Mouse (Mus musculus): Measurements from ENCODE around the gene Osm. TPM values are rescaled to one million over a fixed set of nuclear protein-coding genes. Genes with fewer than 3 reads are reported as not detected.

Gene Osm
- total and polyA plus RNA-seq, 2 experiments: not detected

DNA sequence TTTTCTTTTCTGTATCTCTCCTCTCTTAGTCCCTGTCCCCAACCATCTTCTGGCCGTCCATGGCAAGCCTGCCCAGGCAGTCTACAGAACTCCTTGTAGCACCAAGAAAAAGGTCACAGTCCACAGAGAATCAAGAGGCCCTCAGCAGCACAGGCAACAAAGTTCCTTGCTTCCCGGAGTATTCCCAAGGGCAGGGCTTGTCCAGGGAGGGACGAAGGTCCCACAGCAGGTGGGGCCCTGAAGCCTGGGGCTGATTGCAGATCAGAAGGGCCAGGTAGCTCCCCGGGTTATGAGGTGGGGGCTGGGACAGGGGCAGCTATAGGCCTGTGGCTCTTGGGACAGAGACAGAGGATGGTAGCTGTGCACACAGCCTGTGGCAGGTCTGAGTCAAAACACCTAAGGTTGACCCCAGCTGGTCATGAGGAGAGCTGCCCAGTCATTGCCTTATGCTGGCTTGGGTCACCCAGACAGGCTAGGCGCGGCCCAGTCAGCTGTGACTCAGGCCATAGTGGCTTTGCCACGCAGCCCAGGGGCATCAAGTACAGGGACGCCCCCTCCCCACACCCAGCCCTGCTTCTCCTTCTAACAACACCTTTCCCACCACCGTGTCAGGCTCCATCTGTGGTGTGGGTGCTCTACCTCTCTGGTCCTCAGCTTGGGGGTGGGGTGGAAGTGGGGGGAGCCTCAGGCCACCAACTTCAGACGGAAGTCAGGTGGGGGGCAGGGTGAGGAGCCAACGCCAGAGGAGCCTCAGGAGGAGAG lies 20.8 kb downstream of the Osm start, which contains the start of gene Lif:
Gene Lif, plus strand, starts transcription at position 712 of the 762 bp plus-strand sequence.
- H3K9ac ChIP-seq (ENCODE audit: low read depth, low read length): no peak within 1 kb of the TSS
- H3K4me1 ChIP-seq (ENCODE audit: control insufficient read depth, insufficient read depth, low read length): peaks cover 11% of the 10 kb centered on the region
- TF ChIP-seq CTCF (IDR thresholded peaks at IDR 0.05; ENCODE audit: low read depth, low read length) (no peak), POLR2A (IDR thresholded peaks at IDR 0.05; ENCODE audit: extremely low read depth, insufficient read depth, low read length) (no peak)
- no peak within 1 kb of the TSS; the same call in 1 of the 2 replicates for H3K27ac ChIP-seq (replicated peaks; ENCODE audit: insufficient read depth, low read depth, low read length)
- H3K27me3 ChIP-seq (ENCODE audit: control insufficient read depth, insufficient read depth, low read length): no peaks in the 10 kb centered on the region
- H3K79me2 ChIP-seq (ENCODE audit: control insufficient read depth, insufficient read depth, low read length): no peaks in the 10 kb centered on the region
- no peaks in the 10 kb centered on the region for H3K36me3 ChIP-seq (ENCODE audit: control insufficient read depth, insufficient read depth, low read length)
- WGBS: 71% methylated on average over 11 of the region's 11 CpGs
- H3K4me3 ChIP-seq (ENCODE audit: insufficient read depth, low read depth, low read length): no peak within 1 kb of the TSS
- DNase-seq (ENCODE audit: extremely low read depth, low read depth, low spot score): peak; percentile 34

DNA sequence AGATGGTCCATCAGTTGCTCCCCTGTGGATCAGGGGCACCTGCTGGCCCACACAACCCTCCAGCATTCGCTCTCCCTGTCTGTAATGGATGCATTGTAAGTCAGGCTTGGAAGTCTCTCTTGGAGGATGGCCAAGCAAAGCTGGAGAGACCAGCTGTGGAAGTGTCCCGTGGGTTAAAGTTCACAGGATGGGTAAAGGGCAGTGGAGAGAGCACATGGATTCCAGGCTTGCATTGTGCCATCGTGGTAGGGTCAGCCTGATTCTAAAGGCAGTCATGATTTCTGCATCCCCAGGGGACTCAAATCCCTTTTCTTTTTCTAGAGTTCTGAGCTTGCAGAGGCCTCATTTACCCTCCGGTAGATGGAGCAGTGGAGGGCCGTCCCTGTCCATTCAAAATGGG lies 21.5 kb downstream of the Osm start:
- H3K79me2 ChIP-seq (ENCODE audit: control insufficient read depth, insufficient read depth, low read length): no peaks in the 10 kb centered on the region
- WGBS: 18% methylated on average over 5 of the region's 5 CpGs
- H3K27ac ChIP-seq (replicated peaks; ENCODE audit: insufficient read depth, low read depth, low read length): no peak overlapping the region; the same call in 1 of the 2 replicates
- no peaks in the 10 kb centered on the region for H3K27me3 ChIP-seq (ENCODE audit: control insufficient read depth, insufficient read depth, low read length)
- no peak overlapping the region for H3K4me3 ChIP-seq (ENCODE audit: insufficient read depth, low read depth, low read length)
- H3K4me1 ChIP-seq (ENCODE audit: control insufficient read depth, insufficient read depth, low read length): peaks cover 11% of the 10 kb centered on the region
- DNase-seq (ENCODE audit: extremely low read depth, low read depth, low spot score): peak; percentile 91
- no peaks in the 10 kb centered on the region for H3K36me3 ChIP-seq (ENCODE audit: control insufficient read depth, insufficient read depth, low read length)
- TF ChIP-seq CTCF (IDR thresholded peaks at IDR 0.05; ENCODE audit: low read depth, low read length): no peak
- no peak for TF ChIP-seq POLR2A (IDR thresholded peaks at IDR 0.05; ENCODE audit: extremely low read depth, insufficient read depth, low read length)
- H3K9ac ChIP-seq (ENCODE audit: low read depth, low read length): no peak overlapping the region

DNA sequence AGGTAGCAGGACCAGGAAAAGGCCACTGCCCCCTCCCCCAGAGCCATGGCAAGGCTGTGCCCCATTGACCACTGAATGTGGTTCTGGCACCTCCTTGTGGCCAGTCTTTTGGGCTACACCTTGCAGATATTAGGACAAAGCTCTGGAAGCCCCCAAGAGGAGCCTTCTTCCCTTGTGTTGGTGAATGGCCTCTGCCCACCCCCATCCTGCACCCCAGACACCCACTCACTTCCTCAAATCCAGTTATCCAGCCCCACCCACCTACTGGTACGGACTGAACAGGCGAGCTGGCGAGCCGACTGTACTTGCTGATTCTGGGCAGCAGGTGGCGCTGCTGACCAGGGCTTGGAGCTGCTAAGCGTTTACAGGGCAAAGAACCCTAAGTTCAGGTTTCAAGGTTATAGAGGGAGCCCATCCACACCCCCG lies 22.4 kb downstream of the Osm start:
- DNase-seq (ENCODE audit: extremely low read depth, low read depth, low spot score): peak; percentile 50
- Histone ChIP-seq H3K4me3 (ENCODE audit: insufficient read depth, low read depth, low read length) (no peak overlapping the region; the same call in 1 of the 2 replicates), H3K9ac (ENCODE audit: low read depth, low read length) (0 out of 2 replicates have a peak overlapping the region, but pooled peaks have one; percentile 28), H3K36me3 (ENCODE audit: control insufficient read depth, insufficient read depth, low read length) (no peaks in the 10 kb centered on the region), H3K27ac (replicated peaks; ENCODE audit: insufficient read depth, low read depth, low read length) (no peak overlapping the region), H3K4me1 (ENCODE audit: control insufficient read depth, insufficient read depth, low read length) (peaks cover 11% of the 10 kb centered on the region), H3K27me3 (ENCODE audit: control insufficient read depth, insufficient read depth, low read length) (no peaks in the 10 kb centered on the region), H3K79me2 (ENCODE audit: control insufficient read depth, insufficient read depth, low read length) (no peaks in the 10 kb centered on the region)
- 1% methylated on average over 7 of the region's 7 CpGs for WGBS
- TF ChIP-seq POLR2A (IDR thresholded peaks at IDR 0.05; ENCODE audit: extremely low read depth, insufficient read depth, low read length) (no peak), CTCF (IDR thresholded peaks at IDR 0.05; ENCODE audit: low read depth, low read length) (peak; percentile 95)

DNA sequence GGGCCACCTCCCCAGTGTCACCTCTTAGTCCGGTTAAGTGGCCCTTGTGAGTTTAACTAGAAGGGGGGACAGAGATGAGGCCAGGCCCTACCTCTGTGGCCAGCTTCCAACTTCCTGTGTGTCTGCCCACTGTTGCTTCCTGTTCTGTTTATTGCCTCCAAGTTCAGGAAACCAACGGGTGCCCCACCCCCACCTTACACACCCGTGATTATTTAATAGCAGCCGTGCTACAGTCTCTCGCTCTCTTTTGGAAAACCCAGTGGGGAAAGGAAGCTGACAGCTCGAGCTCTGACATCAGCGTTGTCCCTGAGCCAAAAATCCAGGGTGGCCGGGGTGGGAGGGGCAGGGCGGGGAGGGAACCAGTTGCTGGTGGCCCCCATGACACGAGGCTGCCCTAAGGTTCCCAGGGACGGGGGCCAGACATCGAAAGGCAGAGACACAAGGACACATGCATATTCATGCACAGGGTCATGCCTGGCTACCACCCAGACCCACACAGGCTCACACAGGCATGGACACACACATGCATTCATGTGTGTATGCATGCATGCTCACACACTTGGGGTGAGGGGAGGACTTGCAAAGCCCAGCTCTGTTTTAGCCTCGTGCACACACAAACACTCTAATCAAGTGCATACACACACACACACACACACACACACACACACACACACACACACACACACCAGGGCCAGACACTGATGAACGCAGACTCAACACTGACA lies 24.4 kb downstream of the Osm start:
- no peak overlapping the region for H3K27ac ChIP-seq (replicated peaks; ENCODE audit: insufficient read depth, low read depth, low read length)
- no peak overlapping the region for H3K9ac ChIP-seq (ENCODE audit: low read depth, low read length)
- H3K4me3 ChIP-seq (ENCODE audit: insufficient read depth, low read depth, low read length): no peak overlapping the region
- TF ChIP-seq POLR2A (IDR thresholded peaks at IDR 0.05; ENCODE audit: extremely low read depth, insufficient read depth, low read length) (no peak), CTCF (IDR thresholded peaks at IDR 0.05; ENCODE audit: low read depth, low read length) (no peak)
- no peaks in the 10 kb centered on the region for H3K36me3 ChIP-seq (ENCODE audit: control insufficient read depth, insufficient read depth, low read length)
- WGBS: 49% methylated on average over 14 of the region's 14 CpGs
- H3K4me1 ChIP-seq (ENCODE audit: control insufficient read depth, insufficient read depth, low read length): peaks cover 11% of the 10 kb centered on the region
- DNase-seq (ENCODE audit: extremely low read depth, low read depth, low spot score): no peak
- H3K79me2 ChIP-seq (ENCODE audit: control insufficient read depth, insufficient read depth, low read length): no peaks in the 10 kb centered on the region
- H3K27me3 ChIP-seq (ENCODE audit: control insufficient read depth, insufficient read depth, low read length): no peaks in the 10 kb centered on the region

DNA sequence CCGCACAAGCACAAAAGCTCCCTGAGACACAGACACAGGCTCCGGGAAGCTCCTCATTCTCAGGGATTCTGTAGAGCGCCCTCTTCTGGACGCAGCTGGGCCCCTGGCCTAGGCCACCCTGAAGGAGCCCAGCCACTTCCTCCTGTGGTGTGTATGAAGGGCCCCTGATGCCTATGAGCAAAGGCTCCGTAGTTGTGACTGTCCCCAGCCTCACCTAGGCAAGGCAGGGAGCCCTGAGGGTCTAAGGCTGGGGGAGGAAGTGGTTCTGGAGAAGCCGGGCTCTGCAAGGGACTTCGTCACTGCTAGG lies 24.9 kb downstream of the Osm start:
- no peak overlapping the region for H3K4me3 ChIP-seq (ENCODE audit: insufficient read depth, low read depth, low read length)
- H3K36me3 ChIP-seq (ENCODE audit: control insufficient read depth, insufficient read depth, low read length): no peaks in the 10 kb centered on the region
- no peaks in the 10 kb centered on the region for H3K27me3 ChIP-seq (ENCODE audit: control insufficient read depth, insufficient read depth, low read length)
- H3K79me2 ChIP-seq (ENCODE audit: control insufficient read depth, insufficient read depth, low read length): no peaks in the 10 kb centered on the region
- TF ChIP-seq CTCF (IDR thresholded peaks at IDR 0.05; ENCODE audit: low read depth, low read length) (peak; percentile 65), POLR2A (IDR thresholded peaks at IDR 0.05; ENCODE audit: extremely low read depth, insufficient read depth, low read length) (no peak)
- no peak for DNase-seq (ENCODE audit: extremely low read depth, low read depth, low spot score)
- peaks cover 11% of the 10 kb centered on the region for H3K4me1 ChIP-seq (ENCODE audit: control insufficient read depth, insufficient read depth, low read length)
- H3K27ac ChIP-seq (replicated peaks; ENCODE audit: insufficient read depth, low read depth, low read length): no peak overlapping the region
- WGBS: 58% methylated on average over 7 of the region's 7 CpGs
- H3K9ac ChIP-seq (ENCODE audit: low read depth, low read length): no peak overlapping the region
